Mouse (Mus musculus) hindlimb bud, embryonic 11.5 days (tissue): ENCODE measurements around the gene Cxcl1.
"Not testable (repeated sequence)": the region's sequence is repeated elsewhere in the genome, so short reads cannot be mapped to it uniquely, and the experiment has no call there.

Experiments used
- DNase-seq: peaks from one replicate; pipeline ENCODE4 v3.0.0-alpha.2; 2012; ENCODE audit warnings: low read depth, low spot score; ENCODE audit errors: extremely low spot score

Gene Cxcl1

DNA sequence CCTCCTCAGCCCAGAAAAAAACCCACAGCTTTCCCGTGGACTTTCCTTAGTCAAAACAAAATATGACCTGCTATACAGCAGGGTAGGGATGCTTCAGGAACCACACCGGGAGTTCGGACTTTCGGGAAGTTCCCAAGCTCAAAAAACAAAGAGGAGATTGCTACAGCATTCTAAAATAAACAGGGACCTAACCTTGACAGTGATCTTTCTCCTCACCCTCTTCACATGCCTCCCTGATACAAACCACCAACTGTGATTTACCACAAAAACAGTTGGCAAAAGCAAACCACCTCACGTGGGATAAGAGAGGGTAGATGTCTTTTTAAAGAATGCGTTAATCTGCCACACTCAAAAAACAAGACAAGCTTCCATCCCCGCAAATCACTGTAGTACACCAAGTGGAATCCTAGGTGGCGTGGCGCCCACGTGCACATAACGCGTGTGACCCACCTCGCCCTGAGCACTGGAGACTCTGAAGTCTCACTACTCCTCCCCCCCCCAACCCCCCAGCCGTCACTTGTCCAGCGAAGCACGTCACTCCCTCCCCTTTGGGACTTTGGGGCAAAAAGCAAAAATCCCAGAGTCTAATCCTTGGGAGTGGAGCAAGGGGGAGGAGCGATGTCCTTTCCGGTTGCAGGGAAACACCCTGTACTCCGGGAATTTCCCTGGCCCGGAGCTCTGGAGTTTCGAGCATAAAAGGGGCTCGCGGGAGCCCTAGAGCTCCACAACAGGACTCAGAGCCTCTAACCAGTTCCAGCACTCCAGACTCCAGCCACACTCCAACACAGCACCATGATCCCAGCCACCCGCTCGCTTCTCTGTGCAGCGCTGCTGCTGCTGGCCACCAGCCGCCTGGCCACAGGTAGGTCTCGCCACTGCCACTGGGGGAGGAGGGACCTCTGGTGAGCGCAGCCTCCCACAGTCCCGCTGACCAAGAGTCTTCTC is at the start of gene Cxcl1:
Cxcl1 (plus strand) TSS at position 723 of the 945 bp plus-strand sequence.
- DNase-seq: no peak

GRCm38 (mm10) chr5:90843891-90844290 is 47.1 kb upstream of the Cxcl1 start:
- DNase-seq: no peak

GRCm38 (mm10) chr5:90850096-90850495 is 40.9 kb upstream of the Cxcl1 start:
- DNase-seq: not testable (repeated sequence)

DNA sequence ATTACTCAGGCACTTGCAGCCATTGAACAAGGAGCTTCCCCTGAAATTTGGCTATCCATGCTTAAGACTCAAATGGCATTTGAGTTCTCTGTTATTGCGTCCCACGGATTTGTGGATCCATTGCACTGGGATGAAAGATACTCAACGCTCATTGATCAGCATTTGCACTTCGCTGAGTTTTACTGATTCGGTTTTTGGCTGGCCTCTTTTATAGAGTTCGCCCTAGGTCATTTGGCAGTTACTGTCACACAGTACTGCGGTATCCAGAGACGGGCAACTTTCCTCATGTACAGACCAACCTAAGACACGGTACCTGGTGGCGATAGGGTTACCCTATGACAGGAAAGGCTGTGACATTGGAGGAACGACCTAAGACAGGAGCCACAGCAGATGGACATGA is 39.6 kb upstream of the Cxcl1 start:
- DNase-seq: not testable (repeated sequence)

GRCm38 (mm10) chr5:90853206-90853605 is 37.8 kb upstream of the Cxcl1 start:
- DNase-seq: no peak

DNA sequence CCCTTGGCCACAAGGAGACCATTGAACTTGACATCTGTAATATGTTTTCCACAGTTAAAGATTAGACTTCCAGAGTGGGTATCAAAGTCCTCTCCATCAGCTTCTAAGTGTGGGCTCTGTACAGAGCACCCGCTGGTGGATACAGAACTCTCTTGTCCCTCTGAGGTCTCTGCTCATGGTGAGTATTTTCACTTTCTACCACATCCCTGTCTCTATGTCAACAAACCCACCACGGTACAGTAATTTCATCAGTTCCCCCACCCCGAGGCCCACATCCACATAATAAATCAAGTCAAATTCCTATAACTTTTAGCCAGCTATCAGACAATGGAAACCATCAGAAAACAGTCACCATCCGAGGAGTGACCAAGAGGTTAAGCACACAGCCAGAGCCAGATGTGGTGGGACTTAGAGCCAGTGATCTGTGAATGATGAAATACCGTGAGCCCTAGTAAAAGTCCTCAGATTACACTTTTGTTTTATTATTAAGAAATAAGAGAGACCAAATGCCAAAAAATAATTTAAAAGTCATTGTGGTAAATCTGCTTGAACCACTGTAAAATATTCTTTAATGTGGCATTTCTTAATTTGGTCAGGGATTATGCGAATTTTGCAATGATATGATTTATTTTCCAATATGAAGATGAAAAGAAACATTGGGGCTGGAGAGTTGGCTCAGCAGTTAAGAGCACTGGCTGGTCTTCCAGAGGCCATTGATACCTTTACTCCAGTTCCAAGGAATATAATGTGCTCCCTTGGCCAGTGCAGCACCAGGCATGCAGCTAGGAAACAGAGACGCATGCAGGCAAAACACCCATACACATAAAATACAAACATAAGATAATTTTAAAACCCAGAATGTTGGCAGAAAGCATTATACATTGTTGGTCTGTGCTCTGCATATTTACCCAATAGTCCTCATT is 35.5 kb upstream of the Cxcl1 start:
- DNase-seq: no peak

GRCm38 (mm10) chr5:90857463-90857862 is 33.6 kb upstream of the Cxcl1 start:
- DNase-seq: no peak

DNA sequence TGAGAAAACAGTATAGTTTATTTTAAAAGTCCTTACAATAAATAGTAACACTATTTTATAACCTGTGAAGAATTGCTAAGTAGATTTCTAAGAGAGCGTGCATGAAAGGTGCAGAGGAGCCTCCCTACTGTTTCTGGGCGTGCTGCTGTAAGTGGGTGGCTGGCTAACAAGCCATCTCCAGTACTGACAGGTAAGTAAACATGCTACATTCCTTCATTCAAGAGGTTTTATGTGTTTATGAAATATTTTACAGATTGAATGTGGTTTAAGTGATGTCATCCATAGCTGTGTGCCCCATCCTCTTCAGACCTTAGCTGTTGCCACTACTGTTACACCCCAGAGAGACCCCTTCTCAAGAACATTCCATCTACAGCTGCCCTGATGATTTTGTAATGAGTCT is 32.6 kb upstream of the Cxcl1 start:
- no peak for DNase-seq

- no peak for DNase-seq
These were observed 32.0 kb upstream of the Cxcl1 start for GRCm38 (mm10) chr5:90859031-90859430.

DNA sequence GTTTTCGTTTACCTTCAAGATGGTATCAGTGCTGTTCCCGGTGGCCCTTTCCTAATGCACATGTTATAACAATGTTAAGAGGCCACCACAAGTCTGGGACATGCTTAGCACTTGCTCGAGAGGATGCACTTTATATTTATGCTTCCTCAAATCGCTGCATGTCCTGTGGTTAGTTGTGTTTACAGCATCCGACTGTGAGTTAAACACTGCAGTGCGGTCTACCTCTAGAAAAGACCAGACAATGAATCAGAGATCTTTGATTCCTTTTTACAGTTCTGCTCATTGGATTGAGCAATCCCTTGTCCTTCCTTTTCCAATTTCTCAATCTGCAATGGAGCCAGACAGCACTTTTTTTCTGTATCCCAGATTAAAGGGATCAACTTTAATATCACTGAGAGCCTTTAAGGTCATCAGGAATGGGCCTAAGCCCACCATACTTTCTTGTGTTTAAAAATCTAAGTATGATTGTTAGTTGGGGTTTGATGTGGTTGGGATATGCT is 29.1 kb upstream of the Cxcl1 start:
- DNase-seq: no peak

- DNase-seq: no peak
These were observed 24.3 kb upstream of the Cxcl1 start for GRCm38 (mm10) chr5:90866770-90867169.

DNA sequence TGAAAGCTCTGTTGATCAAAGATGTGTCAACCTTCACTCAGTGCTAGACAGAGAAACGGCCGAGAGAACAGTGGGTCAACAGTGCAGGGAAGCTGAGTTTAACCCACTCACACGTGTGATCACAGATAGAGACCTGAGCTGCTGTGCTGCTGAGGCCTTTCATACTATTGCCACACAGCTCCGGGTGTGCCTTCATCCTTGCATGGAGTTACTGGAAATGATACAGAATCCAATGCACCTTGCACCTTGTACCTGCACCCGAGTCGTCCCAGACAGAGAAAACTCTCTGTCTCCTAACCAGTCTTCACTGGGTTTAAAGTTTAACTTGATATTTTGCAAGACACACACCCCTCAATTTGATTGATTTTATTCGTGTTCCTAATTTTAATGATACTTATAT is 18.7 kb upstream of the Cxcl1 start:
- no peak for DNase-seq

GRCm38 (mm10) chr5:90876045-90876444 is 15.0 kb upstream of the Cxcl1 start:
- no peak for DNase-seq

- DNase-seq: no peak
These were observed 14.4 kb upstream of the Cxcl1 start for GRCm38 (mm10) chr5:90876471-90877172.

DNA sequence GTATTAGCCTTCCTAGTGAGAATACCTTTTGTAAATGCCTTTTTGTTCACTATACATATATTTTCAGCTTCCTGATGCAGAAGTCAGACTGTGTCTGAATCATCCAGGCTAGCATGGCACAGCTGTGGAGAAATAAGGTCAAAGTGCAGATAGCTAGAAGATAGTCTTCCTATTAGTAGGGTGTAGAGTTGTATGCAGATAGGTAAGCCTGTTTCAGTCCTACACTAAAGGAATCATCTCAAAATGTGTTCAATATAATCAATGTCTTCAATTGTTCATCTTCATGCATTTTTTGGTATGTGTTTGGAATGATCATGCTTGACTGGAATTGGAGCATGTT is 13.9 kb upstream of the Cxcl1 start:
- no peak for DNase-seq

DNA sequence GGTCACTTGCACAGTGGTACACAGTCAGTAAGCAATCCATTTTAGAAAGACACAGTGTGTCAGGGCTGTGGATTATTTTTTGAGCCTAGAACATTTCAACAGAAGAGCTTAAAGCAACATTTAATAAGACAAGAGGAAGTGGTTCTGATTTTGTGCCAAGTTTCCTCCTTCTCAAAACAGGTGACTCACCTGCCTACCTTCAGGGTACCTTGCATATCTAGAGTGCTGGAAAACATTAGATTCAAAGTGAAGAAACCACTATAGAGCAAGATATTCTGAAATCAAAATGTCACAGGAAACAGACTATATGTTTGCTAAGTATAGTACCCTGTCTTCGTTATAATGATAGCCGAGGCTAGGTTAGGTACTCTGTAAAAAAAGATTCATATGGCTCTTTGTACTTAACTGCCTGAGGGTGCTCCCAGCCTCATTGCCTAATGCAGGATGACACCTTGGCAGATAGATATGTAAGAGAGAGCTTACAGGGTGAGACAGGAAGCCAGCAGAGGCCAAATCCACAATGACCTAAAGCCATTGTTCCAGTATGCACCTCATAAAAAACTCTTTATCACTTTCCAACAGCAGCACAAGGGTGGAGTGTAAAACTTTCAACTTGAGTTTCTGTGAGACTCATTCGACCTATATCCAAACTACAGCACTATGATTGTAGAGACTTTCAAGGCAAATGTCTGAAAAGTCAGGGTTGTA is 11.6 kb upstream of the Cxcl1 start:
- no peak for DNase-seq

DNA sequence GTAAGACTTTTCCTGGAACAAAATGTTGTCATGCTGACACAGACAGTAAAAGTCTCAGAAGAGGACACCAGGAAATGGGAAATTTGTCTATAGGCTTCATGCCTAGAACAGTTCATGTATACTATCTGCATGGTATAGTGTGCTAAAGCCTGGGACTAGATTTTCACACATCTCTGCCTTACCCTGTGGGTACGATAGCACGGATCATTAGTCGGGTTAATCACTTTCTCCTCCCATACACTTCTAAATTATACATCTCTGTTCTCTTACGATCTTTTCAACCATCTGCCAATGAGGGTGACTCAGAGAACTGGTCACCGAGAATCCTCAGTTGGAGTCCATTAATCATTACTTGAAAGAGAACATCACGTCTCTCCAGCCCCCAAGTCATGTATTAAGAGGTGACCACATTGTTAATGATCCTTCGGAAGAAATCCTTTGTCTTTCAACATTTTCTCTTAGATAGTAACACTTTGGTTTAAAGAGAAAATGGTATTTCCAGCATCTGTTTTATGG is 10.6 kb upstream of the Cxcl1 start:
- DNase-seq: no peak

DNA sequence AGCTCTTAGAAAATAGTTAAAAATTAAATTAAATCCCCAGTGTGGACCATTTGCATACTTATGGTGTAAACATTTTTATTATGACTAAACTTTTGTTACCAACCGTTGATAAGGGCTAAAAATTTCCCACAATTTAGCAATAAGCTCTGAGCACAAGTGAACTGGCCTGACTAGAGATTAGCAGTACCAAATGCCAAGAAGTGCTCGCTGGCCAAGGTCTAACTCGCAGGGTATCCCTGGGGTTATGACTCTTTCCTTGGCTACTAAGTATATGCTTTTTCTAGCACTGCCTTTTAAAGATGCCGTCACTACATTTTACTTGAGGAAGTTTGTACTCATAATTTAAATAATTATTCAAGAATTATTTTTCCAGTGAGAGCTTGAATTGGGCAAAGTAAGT is 10.0 kb upstream of the Cxcl1 start:
- DNase-seq: no peak

DNA sequence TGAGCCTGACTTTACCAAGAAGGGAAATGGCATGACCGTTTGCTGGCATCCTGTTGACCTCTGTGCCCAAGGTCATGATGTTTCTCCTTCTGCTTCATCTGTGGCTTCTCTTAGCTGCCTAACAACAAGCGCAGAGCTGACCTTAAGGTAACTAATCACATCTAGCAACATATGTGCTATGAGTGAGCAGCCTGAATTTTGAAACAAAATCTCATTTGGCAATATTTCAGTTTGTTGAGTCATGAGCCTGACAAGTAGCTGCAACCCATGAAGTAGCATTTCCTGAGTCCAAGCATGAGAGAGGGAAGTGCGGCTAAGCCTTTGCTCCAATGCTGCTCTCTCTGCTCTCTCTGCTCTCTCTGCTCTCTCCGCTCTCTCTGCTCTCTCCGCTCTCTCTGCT is 9.4 kb upstream of the Cxcl1 start:
- no peak for DNase-seq

GRCm38 (mm10) chr5:90882146-90882545 is 8.9 kb upstream of the Cxcl1 start:
- DNase-seq: no peak
